Mouse (Mus musculus) NIH3T3 (cell line): ENCODE results near the gene Urb2.
"Not testable (repeated sequence)": the region's sequence is repeated elsewhere in the genome, so short reads cannot be mapped to it uniquely, and the experiment has no call there.

Experiments
- DNase-seq: peaks from one replicate; pipeline ENCODE4 v3.0.0-alpha.2; 2012; ENCODE audit warnings: low read depth

The Urb2 gene

GRCm38 (mm10) chr8:124014751-124015150 lies 6.6 kb upstream of the Urb2 start:
- peak; percentile 69 for DNase-seq

- DNase-seq, result peak; percentile 11
Measured at GRCm38 (mm10) chr8:124019782-124020181, 1.5 kb upstream of the Urb2 start.

GRCm38 (mm10) chr8:124020439-124021236 lies 670 bp upstream of the Urb2 start:
- peak; percentile 90 for DNase-seq

DNA sequence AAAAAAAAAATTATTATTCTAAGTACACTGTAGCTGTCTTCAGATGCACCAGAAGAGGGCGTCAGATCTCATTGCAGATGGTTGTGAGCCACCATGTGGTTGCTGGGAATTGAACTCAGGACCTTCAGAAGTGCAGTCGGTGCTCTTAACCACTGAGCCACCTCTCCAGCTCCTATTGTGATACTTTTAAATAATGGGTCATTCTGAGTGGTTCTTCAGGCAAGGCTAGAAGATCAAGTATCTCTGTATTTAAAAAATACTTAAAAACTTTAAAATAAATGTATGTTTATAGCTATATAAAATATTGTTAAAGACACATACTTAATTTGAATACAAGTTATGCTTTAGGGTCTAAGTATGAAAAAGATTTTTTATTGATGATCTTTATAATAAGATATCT lies 5.0 kb downstream of the Urb2 start:
- not testable (repeated sequence) for DNase-seq

- DNase-seq, result no peak
Measured at GRCm38 (mm10) chr8:124027831-124028230, 6.5 kb downstream of the Urb2 start.

DNA sequence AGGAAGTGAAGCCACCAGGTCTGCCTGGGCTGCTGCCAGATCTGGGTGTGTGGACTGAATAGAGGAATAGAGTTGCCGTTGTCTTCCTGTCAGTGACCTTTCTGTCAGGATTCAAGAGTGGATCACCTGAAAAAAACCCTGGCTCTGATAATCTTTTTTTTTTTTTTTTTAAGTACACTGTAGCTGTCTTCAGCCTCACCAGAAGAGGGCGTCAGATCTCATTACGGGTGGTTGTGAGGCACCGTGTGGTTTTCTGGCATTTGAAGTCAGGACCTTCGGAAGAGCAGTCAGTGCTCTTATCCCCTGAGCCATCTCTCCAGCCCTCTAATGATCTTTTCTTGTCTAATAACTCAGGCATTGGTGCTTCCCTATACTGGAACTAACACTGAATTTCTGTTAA lies 12.1 kb downstream of the Urb2 start:
- peak; percentile 25 for DNase-seq

DNA sequence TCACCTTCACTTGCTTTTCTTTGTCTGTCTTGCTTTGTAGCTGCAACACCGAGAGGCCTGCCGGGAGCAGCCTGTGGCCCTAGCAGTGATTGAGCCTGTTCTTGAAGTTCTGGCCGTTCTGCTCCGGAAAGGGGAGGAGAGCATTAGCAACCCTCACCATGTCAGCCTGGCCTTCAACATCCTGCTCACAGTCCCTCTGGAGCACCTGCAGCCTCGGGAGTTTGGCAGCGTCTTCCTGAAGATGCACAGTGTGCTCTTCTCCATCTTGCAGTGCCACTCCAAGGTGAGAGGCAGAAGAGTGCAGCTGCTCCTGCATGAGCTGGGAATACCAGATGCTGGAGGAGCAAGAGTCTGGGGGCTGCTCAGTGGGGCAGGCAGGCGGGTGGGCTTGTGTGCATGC lies 16.8 kb downstream of the Urb2 start:
- no peak for DNase-seq

GRCm38 (mm10) chr8:124039351-124039750 lies 18.0 kb downstream of the Urb2 start:
- DNase-seq, result no peak

GRCm38 (mm10) chr8:124042201-124042600 lies 20.9 kb downstream of the Urb2 start:
- no peak for DNase-seq

DNA sequence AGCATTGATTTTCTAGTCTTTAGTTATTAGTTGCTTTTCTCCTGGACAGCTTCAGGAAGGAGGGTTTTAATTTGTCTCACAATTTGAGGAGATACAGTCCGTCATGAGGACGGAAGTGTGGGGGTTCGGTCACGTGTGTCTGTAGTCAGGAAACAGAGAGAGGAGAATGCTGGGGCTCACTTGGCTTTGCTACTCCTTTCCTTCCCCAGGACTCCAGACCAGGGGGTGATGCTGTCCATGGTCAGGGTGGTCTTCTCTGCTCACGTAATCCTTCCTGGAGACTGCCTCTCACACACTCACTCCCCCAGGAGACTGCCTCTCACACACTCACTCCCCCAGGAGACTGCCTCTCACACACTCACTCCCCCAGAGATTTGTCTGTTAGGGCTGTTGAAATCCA lies 23.1 kb downstream of the Urb2 start:
- DNase-seq, result no peak

DNA sequence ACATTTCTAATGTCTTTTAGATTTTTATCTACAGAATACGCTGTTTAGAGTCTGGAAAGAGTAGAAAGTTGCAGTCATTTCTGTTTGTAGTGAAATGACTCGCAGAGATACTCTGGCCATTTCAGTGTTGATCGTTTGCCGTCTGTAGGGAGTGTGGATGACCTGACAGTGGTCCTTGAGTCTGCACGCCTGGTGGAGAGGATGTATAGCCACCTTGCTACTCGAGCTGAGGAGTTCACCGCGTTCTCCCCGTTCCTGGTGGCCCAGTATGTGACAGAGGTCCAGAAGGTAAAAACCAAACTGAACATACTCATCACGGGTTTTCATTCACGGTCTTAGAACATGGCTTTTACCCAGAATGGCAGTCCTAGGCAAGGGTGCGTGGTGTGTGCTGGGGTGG lies 23.6 kb downstream of the Urb2 start:
- DNase-seq, result no peak

- DNase-seq, result peak; percentile 32
Measured at GRCm38 (mm10) chr8:124045856-124046255, 24.5 kb downstream of the Urb2 start.

DNA sequence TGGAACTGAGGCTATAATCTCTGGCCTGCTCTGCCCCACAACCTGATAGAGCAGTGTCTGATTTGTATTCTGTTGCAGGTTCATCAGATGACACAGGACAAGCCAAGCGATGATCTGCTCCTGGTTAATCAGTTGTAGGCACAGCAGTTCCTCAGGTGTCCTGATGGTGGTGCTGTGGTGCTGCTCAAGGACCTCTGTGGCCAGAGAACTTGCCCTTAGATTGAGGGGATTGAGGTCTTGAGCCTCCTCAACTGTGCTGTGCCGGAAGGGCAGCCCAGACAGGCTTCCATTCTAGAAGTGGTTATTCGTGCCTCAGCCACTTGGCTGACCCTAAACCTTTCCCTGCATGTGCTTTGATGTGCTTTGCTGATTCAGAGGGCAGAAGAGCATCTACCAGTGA lies 30.8 kb downstream of the Urb2 start:
- DNase-seq, result peak; percentile 77

GRCm38 (mm10) chr8:124052568-124052967 lies 31.3 kb downstream of the Urb2 start:
- DNase-seq, result no peak

- no peak for DNase-seq
Measured at GRCm38 (mm10) chr8:124056832-124057655, 35.7 kb downstream of the Urb2 start.

DNA sequence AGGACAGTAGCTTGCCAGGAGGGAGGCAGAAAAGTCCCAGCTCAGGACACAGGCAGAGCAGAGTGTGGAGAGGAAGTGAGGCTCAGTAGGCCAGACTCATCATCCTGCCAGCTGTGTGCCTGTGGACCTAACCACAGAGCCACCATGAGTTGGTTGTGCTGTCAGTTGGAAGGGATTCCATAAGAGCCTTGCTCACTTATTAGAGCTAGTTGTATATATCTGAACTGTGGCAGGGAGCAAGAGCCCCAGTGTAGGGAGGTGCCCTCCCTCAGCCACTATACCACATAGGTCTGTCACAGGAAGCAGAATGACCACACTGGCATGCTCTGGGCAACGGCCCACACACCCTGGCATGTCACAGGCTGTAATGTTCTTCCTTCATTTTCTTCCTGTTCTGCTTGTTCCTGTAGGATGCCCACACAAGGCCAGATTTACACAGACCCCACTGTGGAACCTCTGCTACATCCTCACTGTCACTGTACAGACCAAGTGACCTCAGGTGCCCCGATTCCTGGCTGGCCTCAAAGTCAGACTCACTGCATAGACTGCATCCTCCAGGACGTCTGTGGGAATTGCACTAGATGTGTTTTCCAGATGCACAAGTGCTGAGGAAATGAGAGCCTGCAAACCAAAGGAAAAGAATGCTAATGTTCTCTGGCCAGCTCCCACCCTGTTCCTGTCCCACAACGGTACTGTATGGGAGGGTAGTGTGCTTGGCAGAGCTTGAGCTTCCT lies 45.2 kb downstream of the Urb2 start:
- DNase-seq, result no peak

GRCm38 (mm10) chr8:124067059-124067750 lies 45.9 kb downstream of the Urb2 start:
- peak; percentile 19 for DNase-seq

DNA sequence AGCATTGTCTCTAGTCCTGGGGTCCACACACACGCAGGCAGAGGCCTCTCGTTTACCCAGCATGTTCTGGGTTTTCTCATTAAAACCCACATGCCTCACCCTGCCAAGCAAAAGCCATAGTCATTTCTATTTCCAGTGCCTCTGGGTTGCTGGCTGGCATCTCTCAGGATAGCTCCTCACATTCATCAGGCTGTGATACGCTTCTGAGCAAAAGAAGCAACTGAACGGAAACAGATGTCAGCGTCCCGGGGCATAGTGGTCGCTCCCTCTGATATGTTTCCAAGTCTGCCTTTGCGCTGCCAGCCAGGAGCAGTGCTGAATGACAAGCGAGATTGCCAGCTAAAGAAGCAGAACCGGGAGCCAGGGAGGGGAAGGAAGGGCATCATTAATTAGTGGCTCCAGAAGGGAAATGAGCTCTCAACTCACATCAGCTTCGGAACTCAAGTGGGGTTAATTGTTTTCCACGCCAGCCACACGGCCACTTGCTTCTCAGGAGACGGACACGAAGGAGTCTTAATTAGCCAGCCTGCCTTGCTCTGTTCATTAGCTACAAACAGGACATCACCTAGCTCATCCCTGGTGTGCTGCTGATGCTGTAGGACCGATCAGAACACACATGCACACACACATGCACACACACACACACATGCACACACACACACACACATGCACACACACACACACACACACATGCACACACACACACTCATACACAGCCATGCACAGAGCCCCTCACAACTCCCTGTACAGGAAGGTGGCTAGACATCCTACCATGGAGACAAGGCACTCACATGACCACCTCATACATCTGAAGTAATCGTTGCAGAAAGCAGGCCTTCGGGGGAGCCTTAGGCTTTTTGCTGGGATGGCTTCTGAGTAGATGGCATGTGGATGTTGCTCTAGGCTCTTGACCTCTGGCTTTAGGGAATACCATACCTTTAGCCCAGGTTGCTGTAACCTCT lies 49.3 kb downstream of the Urb2 start:
- peak; percentile 20 for DNase-seq

GRCm38 (mm10) chr8:124075977-124076376 lies 54.7 kb downstream of the Urb2 start:
- no peak for DNase-seq

- no peak for DNase-seq
Measured at GRCm38 (mm10) chr8:124076416-124076815, 55.1 kb downstream of the Urb2 start.

- DNase-seq, result no peak
Measured at GRCm38 (mm10) chr8:124077377-124077776, 56.1 kb downstream of the Urb2 start.
